Mouse (Mus musculus): Measurements from ENCODE around the gene Pdia3. TPM values are rescaled to one million over a fixed set of nuclear protein-coding genes. Genes with fewer than 3 reads are reported as not detected.

Gene Pdia3
- polyA plus RNA-seq, 1 experiment from 2014 or later: 339 TPM

DNA sequence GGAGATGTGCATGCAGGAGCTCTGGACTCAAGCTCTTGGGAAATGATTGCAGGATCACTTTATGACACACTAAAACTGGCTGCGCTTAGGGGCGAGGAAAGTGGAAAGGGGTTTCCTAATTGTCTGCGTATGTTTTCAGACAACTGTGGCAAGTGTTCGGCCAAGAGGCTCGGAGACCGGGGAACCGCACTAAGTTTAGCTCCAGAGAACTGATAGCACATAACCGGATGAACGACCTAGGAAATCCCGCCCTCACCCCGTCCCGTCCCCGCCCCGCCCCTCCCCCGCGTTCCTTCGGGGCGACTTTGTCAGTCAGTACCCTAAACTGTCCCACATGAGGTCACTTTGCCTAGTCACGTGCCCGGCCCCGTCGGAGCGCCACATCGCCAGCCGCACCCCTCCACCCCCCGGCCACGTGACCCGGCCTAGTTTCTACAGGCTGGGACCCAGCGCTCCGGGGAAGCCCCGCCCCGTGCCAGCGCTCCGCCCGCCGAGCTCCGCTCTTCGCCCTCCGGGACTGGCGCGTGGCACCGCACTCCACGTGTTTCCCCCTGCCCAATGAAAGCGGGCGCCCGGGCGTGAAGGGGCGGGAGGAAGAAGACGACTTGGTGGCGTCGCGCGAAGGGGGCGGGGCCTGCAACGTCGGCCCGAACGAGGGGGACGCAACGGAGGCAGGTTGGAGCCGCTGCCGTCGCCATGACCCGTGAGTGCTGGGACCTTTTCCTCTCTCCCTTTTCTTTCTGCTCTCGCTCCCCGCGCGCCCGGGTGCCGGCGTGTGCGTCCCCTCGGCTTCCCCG lies 35.4 kb downstream of the Pdia3 start, which contains the start of gene Serf2:
Gene Serf2 (plus strand): TSS at position 457 of the 797 bp plus-strand sequence.
- Histone ChIP-seq H3K9ac (ENCODE audit: low read length) (peak within 1 kb of the TSS; percentile 100), H3K4me1 (ENCODE audit: control insufficient read depth in 2 of 2, insufficient read depth in 2 of 2, low read length in 2 of 2) (peaks cover 12 to 41% of the 10 kb centered on the region in 2 experiments), H3K4me2 (ENCODE audit: low read length) (peak within 1 kb of the TSS; percentile 94), H3K9me3 (ENCODE audit: control insufficient read depth, low read length) (no peaks in the 10 kb centered on the region), H3K36me3 (ENCODE audit: control insufficient read depth, insufficient read depth, low read length) (peaks cover 30% of the 10 kb centered on the region), H3K4me3 (ENCODE audit: control insufficient read depth in 1 of 2, insufficient read depth in 1 of 2, low read depth in 1 of 2, low read length in 2 of 2) (peak within 1 kb of the TSS; percentile 98 to 99), H3K27me3 (ENCODE audit: control insufficient read depth, insufficient read depth, low read length) (no peaks in the 10 kb centered on the region), H3K27ac (replicated peaks in 1 of 2; ENCODE audit: control insufficient read depth in 1 of 2, insufficient read depth in 1 of 2, low read depth in 2 of 2, low read length in 2 of 2) (peak within 1 kb of the TSS; percentile 98 to 99)
- WGBS: under 1% methylated on average over 61 of the region's 74 CpGs
- ATAC-seq (ENCODE audit: insufficient number of reproducible peaks, insufficient read depth, low FRiP score, low read depth): peak; percentile 98

DNA sequence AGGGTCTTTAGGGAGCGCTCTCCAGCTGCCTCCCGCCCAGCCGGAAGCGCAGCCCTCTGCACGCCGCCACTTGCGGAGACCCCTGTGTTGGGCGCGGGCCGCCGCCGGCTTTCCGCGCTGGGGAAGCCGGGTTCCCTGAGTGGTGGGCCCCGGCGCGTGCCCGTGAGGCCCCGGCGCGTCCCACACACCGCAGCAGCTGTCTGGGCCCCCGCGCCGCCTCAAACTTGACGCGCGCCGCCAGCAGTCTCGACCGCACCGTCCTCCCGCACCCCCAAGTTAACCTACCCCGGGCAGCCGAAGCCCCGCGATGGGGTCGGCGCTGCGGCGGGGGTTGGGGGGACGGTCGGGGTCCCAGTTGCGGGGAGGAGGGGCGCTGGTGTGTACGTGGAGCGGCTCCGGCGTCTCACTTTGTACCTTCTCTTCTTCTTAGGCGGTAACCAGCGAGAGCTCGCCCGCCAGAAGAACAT lies 36.0 kb downstream of the Pdia3 start:
- Histone ChIP-seq H3K4me3 (ENCODE audit: control insufficient read depth in 1 of 2, insufficient read depth in 1 of 2, low read depth in 1 of 2, low read length in 2 of 2) (peak overlapping the region; percentile 98 to 99), H3K4me1 (ENCODE audit: control insufficient read depth in 2 of 2, insufficient read depth in 2 of 2, low read length in 2 of 2) (peaks cover 13 to 42% of the 10 kb centered on the region in 2 experiments), H3K27ac (replicated peaks in 1 of 2; ENCODE audit: control insufficient read depth in 1 of 2, insufficient read depth in 1 of 2, low read depth in 2 of 2, low read length in 2 of 2) (peak overlapping the region; percentile 86 to 98), H3K27me3 (ENCODE audit: control insufficient read depth, insufficient read depth, low read length) (no peaks in the 10 kb centered on the region), H3K4me2 (ENCODE audit: low read length) (peak overlapping the region; percentile 94), H3K36me3 (ENCODE audit: control insufficient read depth, insufficient read depth, low read length) (peaks cover 35% of the 10 kb centered on the region), H3K9ac (ENCODE audit: low read length) (peak overlapping the region; percentile 100), H3K9me3 (ENCODE audit: control insufficient read depth, low read length) (no peaks in the 10 kb centered on the region)
- under 1% methylated on average over 52 of the region's 54 CpGs for WGBS
- ATAC-seq (ENCODE audit: insufficient number of reproducible peaks, insufficient read depth, low FRiP score, low read depth): peak; percentile 12

DNA sequence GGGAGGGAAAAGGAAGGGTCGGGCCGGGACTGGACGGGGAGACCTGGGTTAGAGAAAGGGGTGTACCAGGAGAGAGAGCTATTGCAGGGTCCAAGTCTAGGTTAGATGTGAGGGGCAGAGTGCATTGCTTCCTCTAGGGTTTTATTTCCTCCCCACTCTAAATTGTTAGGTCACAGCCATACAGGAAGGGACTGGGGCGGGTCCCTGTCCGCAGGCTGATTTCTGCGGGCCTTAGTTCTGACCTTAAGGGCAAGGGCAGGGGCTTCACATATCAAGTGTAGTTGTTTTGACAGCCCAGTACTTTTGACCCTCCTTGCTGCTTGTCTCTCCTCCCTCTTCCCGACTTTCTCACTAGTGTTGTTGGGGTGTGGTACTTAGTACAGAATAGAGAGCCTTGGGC lies 36.5 kb downstream of the Pdia3 start:
- H3K4me1 ChIP-seq (ENCODE audit: control insufficient read depth in 2 of 2, insufficient read depth in 2 of 2, low read length in 2 of 2): peaks cover 13 to 42% of the 10 kb centered on the region in 2 experiments
- H3K4me2 ChIP-seq (ENCODE audit: low read length): peak overlapping the region; percentile 94
- WGBS: 0% methylated on average over 7 of the region's 7 CpGs
- H3K27ac ChIP-seq (replicated peaks in 1 of 2; ENCODE audit: control insufficient read depth in 1 of 2, insufficient read depth in 1 of 2, low read depth in 2 of 2, low read length in 2 of 2): peak overlapping the region; percentile 67 to 98
- peak overlapping the region; percentile 100 for H3K9ac ChIP-seq (ENCODE audit: low read length)
- peak overlapping the region; percentile 98 to 99 for H3K4me3 ChIP-seq (ENCODE audit: control insufficient read depth in 1 of 2, insufficient read depth in 1 of 2, low read depth in 1 of 2, low read length in 2 of 2)
- H3K27me3 ChIP-seq (ENCODE audit: control insufficient read depth, insufficient read depth, low read length): no peaks in the 10 kb centered on the region
- H3K36me3 ChIP-seq (ENCODE audit: control insufficient read depth, insufficient read depth, low read length): peaks cover 40% of the 10 kb centered on the region
- no peaks in the 10 kb centered on the region for H3K9me3 ChIP-seq (ENCODE audit: control insufficient read depth, low read length)
- no peak for ATAC-seq (ENCODE audit: insufficient number of reproducible peaks, insufficient read depth, low FRiP score, low read depth)

DNA sequence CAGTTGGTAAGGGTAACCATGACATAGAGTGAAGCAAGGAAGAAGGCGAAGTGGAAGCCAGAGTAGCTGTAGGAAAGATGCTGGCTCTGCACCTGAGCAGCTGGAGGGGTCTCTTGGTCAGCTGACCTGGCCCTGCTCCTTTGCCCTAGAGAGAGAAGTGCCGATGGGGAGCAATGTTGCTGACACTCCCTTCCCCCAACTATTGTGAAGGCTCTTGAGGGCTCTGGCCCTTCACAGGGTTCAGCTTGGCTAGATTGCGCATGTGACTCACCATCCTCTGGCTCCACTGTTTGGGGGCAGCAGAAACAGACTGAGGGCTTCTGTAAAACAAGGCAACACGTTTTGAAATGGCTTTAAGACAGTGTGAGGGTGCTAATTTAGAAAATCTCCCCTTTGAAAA lies 38.8 kb downstream of the Pdia3 start:
- H3K4me1 ChIP-seq (ENCODE audit: control insufficient read depth in 2 of 2, insufficient read depth in 2 of 2, low read length in 2 of 2): peaks cover 15 to 48% of the 10 kb centered on the region in 2 experiments
- 51% methylated on average over 4 of the region's 4 CpGs for WGBS
- H3K9ac ChIP-seq (ENCODE audit: low read length): peak overlapping the region; percentile 12; the same call in 1 of the 2 replicates
- H3K4me3 ChIP-seq (ENCODE audit: control insufficient read depth in 1 of 2, insufficient read depth in 1 of 2, low read depth in 1 of 2, low read length in 2 of 2): no peak overlapping the region
- no peak for ATAC-seq (ENCODE audit: insufficient number of reproducible peaks, insufficient read depth, low FRiP score, low read depth)
- no peaks in the 10 kb centered on the region for H3K27me3 ChIP-seq (ENCODE audit: control insufficient read depth, insufficient read depth, low read length)
- H3K27ac ChIP-seq (replicated peaks in 1 of 2; ENCODE audit: control insufficient read depth in 1 of 2, insufficient read depth in 1 of 2, low read depth in 2 of 2, low read length in 2 of 2): peak overlapping the region; percentile 58 to 86
- peaks cover 46% of the 10 kb centered on the region for H3K36me3 ChIP-seq (ENCODE audit: control insufficient read depth, insufficient read depth, low read length)
- H3K9me3 ChIP-seq (ENCODE audit: control insufficient read depth, low read length): no peaks in the 10 kb centered on the region
- peak overlapping the region; percentile 48 for H3K4me2 ChIP-seq (ENCODE audit: low read length)

DNA sequence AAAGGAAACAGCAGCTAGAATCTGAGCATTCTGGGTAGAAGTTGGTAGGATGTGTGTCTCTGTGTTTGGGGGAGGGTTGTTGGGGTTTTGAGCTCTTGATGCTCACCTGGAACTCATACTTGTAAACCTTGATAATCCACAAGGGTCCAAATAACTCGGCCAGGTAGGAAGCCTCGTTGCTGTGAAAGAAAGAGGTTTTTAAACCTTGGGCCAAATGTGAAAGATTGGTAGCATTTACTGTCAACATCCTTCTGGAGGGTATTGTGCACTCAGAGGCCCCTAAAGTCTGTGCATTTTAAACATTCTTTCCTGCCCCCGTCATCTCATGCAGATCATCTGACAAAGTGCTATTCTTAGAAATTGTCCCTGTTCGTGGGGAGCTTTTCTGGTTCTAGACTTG lies 39.4 kb downstream of the Pdia3 start, which contains the start of gene Hypk:
Gene Hypk (plus strand): TSS at position 301 of the 400 bp plus-strand sequence.
- Histone ChIP-seq H3K4me3 (ENCODE audit: control insufficient read depth in 1 of 2, insufficient read depth in 1 of 2, low read depth in 1 of 2, low read length in 2 of 2) (no peak within 1 kb of the TSS), H3K9me3 (ENCODE audit: control insufficient read depth, low read length) (no peaks in the 10 kb centered on the region), H3K36me3 (ENCODE audit: control insufficient read depth, insufficient read depth, low read length) (peaks cover 46% of the 10 kb centered on the region), H3K9ac (ENCODE audit: low read length) (peak within 1 kb of the TSS; percentile 12), H3K27me3 (ENCODE audit: control insufficient read depth, insufficient read depth, low read length) (no peaks in the 10 kb centered on the region), H3K27ac (replicated peaks in 1 of 2; ENCODE audit: control insufficient read depth in 1 of 2, insufficient read depth in 1 of 2, low read depth in 2 of 2, low read length in 2 of 2) (peak within 1 kb of the TSS; percentile 66 to 86), H3K4me1 (ENCODE audit: control insufficient read depth in 2 of 2, insufficient read depth in 2 of 2, low read length in 2 of 2) (peaks cover 13 to 46% of the 10 kb centered on the region in 2 experiments), H3K4me2 (ENCODE audit: low read length) (peak within 1 kb of the TSS; percentile 48)
- WGBS: 40% methylated on average over 4 of the region's 4 CpGs
- ATAC-seq (ENCODE audit: insufficient number of reproducible peaks, insufficient read depth, low FRiP score, low read depth): no peak

DNA sequence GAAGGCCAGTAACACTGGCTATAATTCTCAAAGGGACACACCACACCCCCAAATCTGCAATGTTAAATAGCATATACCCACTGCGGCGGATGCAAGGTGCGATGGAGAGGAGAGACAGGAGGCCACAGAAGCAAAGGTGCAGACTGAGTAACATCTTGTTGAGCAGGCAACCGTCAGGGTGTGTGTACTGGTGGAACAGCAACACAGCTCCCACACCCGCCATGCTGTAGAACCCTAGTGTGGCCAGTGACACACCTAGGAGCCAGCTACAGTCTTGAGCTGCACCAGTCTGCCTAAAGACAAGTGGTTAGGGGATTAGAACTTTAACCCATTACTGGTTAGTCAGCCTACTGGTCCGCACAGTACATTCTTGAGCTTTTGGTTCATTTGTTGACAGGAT lies 40.3 kb downstream of the Pdia3 start:
- Histone ChIP-seq H3K4me1 (ENCODE audit: control insufficient read depth in 2 of 2, insufficient read depth in 2 of 2, low read length in 2 of 2) (peaks cover 12 to 47% of the 10 kb centered on the region in 2 experiments), H3K4me2 (ENCODE audit: low read length) (0 out of 2 replicates have a peak overlapping the region, but pooled peaks have one; percentile 48)

DNA sequence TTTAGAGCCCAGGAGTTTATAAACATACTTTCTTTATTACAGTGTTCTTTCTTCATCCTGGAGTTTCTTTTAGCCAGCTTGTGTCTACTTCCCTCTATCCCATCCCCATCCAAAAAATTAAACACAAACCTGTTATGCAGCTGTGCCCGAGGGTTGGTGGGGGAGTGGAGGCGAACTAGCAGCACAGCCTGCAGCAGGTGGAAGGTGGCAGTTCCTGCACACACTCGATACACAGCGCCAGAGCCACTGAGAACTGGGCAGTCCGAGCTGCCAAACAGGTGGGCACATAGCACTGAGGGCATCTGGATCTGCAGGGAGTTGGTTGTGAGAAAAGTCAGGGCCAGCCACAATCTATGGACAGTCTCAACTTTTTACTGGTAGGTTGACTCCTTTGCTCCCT lies 42.0 kb downstream of the Pdia3 start:
- no peak overlapping the region for H3K27ac ChIP-seq (replicated peaks in 1 of 2; ENCODE audit: control insufficient read depth in 1 of 2, insufficient read depth in 1 of 2, low read depth in 2 of 2, low read length in 2 of 2)
- WGBS: 82% methylated on average over 5 of the region's 5 CpGs
- no peak overlapping the region for H3K4me3 ChIP-seq (ENCODE audit: control insufficient read depth in 1 of 2, insufficient read depth in 1 of 2, low read depth in 1 of 2, low read length in 2 of 2)
- no peak for ATAC-seq (ENCODE audit: insufficient number of reproducible peaks, insufficient read depth, low FRiP score, low read depth)
- H3K9me3 ChIP-seq (ENCODE audit: control insufficient read depth, low read length): no peaks in the 10 kb centered on the region
- H3K27me3 ChIP-seq (ENCODE audit: control insufficient read depth, insufficient read depth, low read length): no peaks in the 10 kb centered on the region
- H3K36me3 ChIP-seq (ENCODE audit: control insufficient read depth, insufficient read depth, low read length): peaks cover 67% of the 10 kb centered on the region
- peaks cover 12 to 42% of the 10 kb centered on the region in 2 experiments for H3K4me1 ChIP-seq (ENCODE audit: control insufficient read depth in 2 of 2, insufficient read depth in 2 of 2, low read length in 2 of 2)
- H3K9ac ChIP-seq (ENCODE audit: low read length): no peak overlapping the region
- H3K4me2 ChIP-seq (ENCODE audit: low read length): no peak overlapping the region

More for the DNA sequence above, 40.3 kb downstream of the Pdia3 start:
- Histone ChIP-seq H3K27me3 (ENCODE audit: control insufficient read depth, insufficient read depth, low read length) (no peaks in the 10 kb centered on the region), H3K9me3 (ENCODE audit: control insufficient read depth, low read length) (no peaks in the 10 kb centered on the region), H3K36me3 (ENCODE audit: control insufficient read depth, insufficient read depth, low read length) (peaks cover 55% of the 10 kb centered on the region), H3K27ac (replicated peaks in 1 of 2; ENCODE audit: control insufficient read depth in 1 of 2, insufficient read depth in 1 of 2, low read depth in 2 of 2, low read length in 2 of 2) (peak overlapping the region; percentile 21 to 86), H3K9ac (ENCODE audit: low read length) (no peak overlapping the region; the same call in 1 of the 2 replicates), H3K4me3 (ENCODE audit: control insufficient read depth in 1 of 2, insufficient read depth in 1 of 2, low read depth in 1 of 2, low read length in 2 of 2) (no peak overlapping the region)
- 84% methylated on average over 6 of the region's 6 CpGs for WGBS
- no peak for ATAC-seq (ENCODE audit: insufficient number of reproducible peaks, insufficient read depth, low FRiP score, low read depth)

Data from heart, embryonic 14.5 days (tissue).